Mouse (Mus musculus) 3134 (cell line): ENCODE data around the gene Spata25.
"Not testable (repeated sequence)": the region's sequence is repeated elsewhere in the genome, so short reads cannot be mapped to it uniquely, and the experiment has no call there.

Experiments
- DNase-seq: peaks from one replicate; pipeline ENCODE4 v3.0.0-alpha.2; 2011; ENCODE audit warnings: low spot score; ENCODE audit not compliant: insufficient read length; ENCODE audit errors: extremely low read depth

Spata25 gene

GRCm38 (mm10) chr2:164828437-164828836, at the start of gene Spata25:
TSS of gene Spata25 (minus strand) at chr2:164828537.
- no peak for DNase-seq

DNA sequence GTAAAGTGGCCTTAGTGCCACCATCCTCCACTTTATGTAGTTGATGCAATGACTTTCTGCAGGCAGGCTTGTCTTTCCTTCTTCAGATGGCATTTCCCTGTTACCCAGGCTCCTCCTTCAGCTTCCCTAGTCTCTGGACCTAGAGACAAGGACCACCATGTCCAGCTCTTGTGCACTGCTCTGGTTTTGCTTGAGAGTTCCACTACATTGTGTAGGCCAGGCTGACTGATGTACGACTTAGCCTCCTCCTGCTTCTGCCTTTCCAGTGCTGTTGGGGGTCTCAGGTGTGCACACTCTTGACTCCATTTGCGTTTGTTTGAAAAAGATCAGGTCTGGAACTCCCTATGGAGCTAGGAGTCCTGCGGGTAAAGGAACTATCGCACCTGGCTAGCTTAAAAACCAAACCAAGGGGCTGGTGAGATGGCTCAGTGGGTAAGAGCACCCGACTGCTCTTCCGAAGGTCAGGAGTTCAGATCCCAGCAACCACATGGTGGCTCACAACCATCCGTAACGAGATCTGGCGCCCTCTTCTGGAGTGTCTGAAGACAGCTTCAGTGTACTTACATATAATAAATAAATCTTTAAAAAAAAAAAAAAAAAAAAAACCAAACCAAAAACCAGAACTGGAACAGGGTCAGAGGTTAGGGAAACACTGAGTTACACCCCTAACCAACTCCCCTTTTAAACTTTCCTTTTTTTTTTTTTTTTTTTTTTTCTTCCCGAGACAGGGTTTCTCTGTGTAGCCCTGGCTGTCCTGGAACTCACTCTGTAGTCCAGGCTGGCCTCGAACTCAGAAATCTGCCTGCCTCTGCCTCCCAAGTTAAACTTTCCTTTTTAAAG, 49.3 kb upstream of the Spata25 start:
- not testable (repeated sequence) for DNase-seq

- not testable (repeated sequence) for DNase-seq
These were observed 47.3 kb upstream of the Spata25 start for GRCm38 (mm10) chr2:164875648-164876047.

- no peak for DNase-seq
These were observed 46.0 kb upstream of the Spata25 start for GRCm38 (mm10) chr2:164874239-164874769.

DNA sequence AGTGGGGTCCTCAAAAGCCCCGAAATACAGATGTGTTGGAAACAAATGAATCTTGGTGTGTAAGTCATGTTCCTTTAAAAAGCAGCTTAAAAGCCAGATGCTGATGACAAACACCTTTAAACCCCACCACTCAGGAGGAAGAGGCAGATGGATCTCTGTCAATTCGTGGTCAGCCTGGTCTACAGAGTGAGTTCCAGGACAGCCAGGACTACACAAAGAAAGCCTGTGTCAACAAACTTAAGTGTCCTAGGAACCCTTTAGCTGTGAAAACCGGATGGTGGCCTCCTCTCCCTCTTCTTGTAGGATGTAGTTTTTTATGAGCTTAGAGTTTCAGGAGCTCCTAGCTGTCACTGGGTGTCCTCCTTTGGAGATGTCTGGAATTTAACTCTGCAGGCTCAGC, 45.3 kb upstream of the Spata25 start:
- no peak for DNase-seq

GRCm38 (mm10) chr2:164871602-164872303, 43.4 kb upstream of the Spata25 start:
- DNase-seq = no peak

GRCm38 (mm10) chr2:164868491-164868890, 40.2 kb upstream of the Spata25 start:
- DNase-seq = no peak

- DNase-seq = no peak
These were observed 39.2 kb upstream of the Spata25 start for GRCm38 (mm10) chr2:164867566-164867965.

DNA sequence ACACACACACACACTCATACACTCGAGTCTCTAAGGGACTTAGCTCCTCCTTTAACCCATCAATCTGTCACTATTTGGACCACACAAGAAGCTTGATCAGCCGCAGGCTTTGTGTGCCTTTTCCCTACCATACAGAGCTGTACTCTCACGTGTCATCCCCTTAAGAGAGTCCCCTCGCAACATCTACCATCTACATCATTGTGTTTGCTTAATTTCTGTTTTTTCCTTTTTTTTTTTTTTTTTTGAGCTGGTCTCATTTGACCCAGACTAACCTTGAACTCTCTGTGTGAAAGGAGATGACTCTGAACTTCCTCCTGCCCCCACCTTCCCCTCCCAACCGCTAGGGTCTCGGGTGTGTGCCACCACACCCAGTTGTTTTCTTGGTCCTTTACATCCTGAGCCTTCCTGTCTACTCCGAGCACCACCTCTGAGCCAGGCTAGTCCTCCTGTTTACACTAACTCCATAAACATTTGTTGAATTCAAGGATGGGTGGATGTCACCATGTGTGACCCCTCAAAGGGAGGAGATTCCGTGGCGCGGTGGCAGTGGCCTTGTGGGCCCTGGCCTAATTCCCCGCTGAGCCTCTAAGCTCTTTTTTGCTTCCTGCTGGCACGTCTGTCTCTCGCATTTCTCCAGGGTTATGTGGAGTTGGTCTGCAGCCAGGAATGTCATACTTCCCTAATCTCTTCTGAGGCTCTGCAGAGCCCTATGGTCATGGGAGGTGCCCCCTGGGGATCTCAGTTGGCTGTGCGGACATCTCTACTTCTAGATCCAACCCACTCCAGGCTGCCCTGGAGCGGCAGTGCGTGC, 38.6 kb upstream of the Spata25 start:
- peak; percentile 84 for DNase-seq

DNA sequence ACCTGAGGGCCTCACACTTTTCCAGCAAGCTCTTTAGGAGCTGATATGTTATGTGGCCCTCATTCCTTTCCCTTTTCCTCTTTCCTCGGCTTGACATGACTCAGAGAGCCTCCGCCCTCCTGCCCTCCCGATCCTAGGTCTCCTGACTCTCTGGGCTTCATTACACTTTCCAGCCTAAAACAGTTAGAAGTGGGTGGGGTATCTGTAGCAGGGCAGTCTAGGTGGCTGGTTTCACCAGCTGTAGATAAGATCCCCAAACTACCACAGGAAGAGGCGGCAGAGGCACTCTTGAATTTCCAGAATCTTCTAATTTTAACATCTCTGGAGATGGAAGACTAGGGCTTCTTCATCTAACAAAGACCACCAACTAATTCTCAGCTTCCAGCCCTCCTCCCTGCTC, 36.3 kb upstream of the Spata25 start:
- no peak for DNase-seq

DNA sequence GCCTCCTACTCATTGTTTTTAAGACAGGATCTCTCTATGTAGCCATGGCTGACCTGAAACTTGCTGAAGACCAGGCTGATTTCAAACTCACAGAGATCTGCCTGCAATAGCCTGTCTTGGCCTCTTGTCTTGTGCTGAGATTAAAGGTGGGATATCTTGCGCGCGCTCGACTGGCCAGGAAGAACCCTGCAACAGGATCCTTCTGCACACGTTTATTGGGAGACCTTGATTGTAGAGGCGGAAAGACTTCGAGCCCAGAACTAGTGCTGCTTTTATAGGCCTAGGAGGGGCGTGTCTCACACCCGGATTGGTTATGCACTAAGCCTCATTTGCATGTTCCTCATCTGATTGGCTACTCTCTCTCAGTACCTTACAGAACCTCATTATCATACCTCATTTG, 35.1 kb upstream of the Spata25 start:
- not testable (repeated sequence) for DNase-seq

- peak; percentile 35 for DNase-seq
These were observed 34.0 kb upstream of the Spata25 start for GRCm38 (mm10) chr2:164862179-164862861.

DNA sequence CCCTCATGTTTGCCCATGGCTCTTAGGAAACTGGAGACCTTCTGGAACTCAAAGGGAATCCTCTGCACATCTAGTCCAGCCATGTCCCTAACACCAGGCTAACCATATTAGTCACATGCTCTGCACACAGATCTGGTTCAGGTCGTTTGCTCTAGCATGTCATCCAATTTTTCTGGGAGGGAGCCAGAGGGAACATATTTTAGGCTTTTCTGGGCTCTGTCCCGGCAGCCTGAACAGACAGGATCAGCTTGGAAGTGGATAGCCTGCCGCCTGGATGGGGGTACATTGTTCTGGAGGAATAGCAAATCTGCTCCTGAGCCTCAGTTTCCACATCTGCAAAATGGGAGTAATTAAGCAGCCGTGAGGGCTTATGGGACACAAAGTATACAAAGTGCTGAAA, 32.8 kb upstream of the Spata25 start:
- DNase-seq = no peak

DNA sequence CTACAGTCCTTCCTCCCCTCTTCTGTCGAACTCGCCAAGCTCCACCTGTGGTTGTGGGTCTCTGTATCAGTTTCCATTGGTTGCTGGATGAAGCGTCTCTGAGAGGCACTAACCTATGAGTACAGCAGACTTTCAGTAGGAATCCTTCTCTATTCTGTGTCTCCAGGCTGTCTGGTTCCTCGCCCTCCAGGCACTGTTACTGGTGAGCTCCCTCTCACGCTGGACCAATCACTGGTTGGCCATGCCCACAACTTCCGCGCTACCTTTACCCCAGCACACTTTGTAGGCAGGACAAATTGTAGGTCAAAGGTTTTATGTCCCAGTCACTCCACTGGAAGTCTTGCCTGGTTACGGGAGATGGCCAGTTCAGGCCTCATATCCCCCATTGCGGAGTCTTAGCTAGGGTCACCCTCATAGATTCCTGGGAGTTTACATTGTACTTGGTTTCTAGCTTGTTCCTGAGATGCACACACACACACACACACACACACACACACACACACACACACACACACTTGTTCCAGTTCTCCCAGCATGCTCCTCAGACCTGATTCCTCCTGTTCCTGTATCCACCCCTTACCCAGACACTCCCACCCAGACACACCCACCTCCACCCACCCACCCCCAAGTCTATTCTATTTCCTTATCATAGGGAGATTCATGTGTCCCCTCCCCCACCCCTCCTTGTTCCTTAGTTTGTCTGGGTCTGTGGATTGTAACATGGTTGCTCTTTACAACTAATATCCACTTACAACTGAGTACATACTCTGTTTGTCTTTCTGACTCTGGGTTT, 31.5 kb upstream of the Spata25 start:
- no peak for DNase-seq

- no peak for DNase-seq
These were observed 30.8 kb upstream of the Spata25 start for GRCm38 (mm10) chr2:164859155-164859554.

GRCm38 (mm10) chr2:164857842-164858553, 29.7 kb upstream of the Spata25 start:
- no peak for DNase-seq

DNA sequence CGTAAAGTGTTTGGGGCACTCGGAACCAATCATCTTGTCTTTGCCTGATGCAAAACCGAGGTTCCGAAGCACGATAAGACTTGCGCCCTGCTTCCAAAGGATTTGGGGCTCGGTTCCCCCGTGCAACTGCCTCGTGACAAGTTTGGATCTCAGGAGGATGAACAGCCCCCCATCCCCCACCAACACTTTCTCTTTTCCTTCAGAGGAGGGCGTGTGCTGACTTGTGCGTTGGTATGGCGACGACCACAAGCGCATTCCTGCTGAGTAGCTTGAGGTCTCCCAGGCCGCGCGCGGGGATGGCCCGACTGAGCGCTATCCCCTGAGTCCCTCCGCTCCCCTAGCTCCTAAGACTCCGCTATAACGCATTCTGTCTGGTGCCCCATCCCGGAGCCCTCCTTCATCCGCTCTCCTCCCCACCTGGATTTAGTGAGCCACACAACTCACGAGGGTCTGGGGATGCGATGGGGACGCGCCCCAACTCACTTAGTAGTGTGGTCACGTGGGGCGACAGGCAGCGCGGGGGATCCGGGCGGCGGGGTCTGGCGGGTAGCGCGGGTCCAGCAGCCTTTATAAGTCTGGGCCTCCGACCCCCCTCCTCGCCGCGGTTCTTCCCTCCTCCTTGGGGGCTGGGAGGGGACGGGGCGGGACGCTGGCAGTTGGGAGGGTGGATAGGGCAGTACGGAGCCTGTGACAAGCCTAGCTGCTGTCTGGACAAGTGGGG, 28.9 kb upstream of the Spata25 start, which contains the start of gene Pltp:
TSS of gene Pltp (minus strand) at position 611 of the 721 bp plus-strand sequence.
- DNase-seq = no peak
